Mouse (Mus musculus): ENCODE results near the gene Psmb4.
"Not testable (repeated sequence)": the region's sequence is repeated elsewhere in the genome, so short reads cannot be mapped to it uniquely, and the experiment has no call there.

Gene Psmb4

DNA sequence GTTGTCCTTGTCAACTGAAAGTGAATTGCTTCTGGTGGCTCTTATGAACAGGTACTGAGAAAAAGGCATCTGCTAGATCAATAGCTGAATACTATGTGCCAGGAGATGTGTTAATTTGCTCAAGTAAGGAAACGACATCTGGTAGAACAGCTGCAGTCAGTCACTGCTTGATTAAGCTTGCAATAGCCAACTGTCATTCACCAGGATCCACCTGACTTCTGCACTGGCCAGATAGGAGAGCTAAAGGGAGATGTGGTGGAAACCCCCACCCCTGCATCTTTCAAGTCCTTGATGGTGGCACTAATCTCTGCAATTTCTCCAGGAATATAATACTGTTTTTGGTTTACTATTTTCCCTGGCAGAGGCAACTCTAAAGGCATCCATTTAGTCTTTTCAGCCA, 19.7 kb upstream of the Psmb4 start:
- no peak for DNase-seq (ENCODE audit: low read depth)

DNA sequence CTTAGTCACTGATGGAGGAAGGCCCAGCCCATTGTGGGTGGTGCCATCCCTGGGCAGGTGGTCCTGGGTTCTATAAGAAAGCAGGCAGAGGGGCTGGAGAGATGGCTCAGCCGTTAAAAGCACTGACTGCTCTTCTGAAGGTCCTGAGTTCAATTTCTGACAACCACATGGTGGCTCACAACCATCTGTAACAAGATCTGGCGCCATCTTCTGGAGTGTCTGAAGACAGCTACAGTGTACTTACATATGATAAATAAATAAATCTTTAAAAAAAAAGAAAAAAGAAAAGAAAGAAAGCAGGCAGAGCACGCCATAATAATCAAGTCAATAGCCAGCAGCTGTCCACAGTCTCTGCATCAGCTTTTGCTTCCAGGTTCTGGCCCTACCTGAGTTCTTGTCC, 18.0 kb upstream of the Psmb4 start:
- not testable (repeated sequence) for DNase-seq (ENCODE audit: low read depth)

DNA sequence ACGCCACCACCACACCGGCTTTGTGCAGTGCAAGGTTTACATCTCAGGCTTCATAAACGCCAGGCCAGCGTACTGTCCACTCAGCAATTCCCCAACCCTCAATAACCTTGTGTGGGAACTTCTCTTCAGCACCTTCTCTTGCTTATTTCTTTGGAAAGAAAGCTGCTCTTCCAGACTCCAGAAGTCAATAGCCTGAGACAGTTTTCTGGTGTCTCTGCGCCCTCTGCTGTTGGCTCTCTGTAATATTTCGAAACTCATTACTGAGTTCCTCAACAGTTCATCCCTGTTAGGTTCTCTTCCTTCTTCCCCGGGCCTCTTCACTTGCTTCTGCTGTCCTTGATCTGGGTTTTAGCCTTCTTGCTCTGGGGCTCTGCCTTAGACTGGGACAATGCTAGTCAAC, 16.0 kb upstream of the Psmb4 start:
- peak; percentile 66 for DNase-seq (ENCODE audit: low read depth)

DNA sequence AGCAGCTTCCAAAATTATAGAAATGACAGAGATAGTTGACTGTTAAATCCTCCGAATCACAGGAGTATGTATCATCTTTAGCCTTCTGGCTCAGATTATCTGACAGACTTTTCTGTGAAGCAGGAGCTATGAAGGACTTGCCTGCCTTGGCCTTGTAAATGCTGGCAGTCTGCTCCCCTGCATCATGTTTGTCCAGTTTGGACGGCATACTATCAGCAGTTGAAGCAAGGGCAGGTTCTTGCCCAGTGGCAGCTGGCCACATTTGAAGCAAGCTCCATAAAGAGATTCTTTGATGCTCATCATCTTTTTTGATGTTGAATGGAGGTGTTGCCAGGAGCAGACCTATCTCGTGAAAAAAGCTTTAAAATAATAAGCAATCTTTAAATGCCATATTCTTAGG, 7.3 kb upstream of the Psmb4 start:
- DNase-seq (ENCODE audit: low read depth), result no peak

DNA sequence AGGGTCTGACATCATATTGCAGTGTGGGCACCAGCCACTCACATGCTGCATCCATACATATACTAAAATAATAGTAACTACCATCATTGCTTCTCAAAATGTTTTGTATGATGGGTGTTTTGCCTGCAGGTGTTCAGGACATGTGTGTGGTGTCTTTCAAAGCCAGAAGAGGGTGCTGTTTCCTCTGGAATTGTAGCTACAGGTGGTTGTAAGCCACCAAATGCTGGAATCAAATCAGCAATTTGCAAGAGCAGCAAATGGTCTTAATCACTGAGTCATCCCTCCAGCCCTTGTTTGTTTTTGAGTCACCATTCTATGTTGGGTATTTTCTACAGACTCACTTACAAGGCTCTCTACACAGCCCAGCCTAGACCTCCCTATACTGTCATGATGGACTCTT, 1.8 kb upstream of the Psmb4 start:
- peak; percentile 45 for DNase-seq (ENCODE audit: low read depth)

DNA sequence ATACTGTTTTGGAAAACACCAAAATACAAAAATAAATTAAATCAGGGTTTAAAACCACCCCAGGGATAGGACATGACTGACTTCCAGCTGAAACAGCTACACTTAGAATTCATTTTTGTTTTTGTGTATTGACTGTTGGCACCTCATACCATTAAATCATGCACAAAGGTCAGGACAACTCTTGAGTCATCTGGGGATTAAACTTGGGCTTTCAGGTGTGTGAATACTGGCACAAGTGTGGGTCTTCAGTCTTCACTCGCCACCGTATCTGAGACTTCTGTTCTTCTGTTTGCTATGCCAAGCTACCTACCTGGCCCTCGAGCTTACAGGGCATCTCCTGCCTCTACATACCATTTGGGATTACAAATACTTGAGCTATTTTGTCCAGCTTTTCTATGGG, 4.2 kb downstream of the Psmb4 start:
- no peak for DNase-seq (ENCODE audit: low read depth)

DNA sequence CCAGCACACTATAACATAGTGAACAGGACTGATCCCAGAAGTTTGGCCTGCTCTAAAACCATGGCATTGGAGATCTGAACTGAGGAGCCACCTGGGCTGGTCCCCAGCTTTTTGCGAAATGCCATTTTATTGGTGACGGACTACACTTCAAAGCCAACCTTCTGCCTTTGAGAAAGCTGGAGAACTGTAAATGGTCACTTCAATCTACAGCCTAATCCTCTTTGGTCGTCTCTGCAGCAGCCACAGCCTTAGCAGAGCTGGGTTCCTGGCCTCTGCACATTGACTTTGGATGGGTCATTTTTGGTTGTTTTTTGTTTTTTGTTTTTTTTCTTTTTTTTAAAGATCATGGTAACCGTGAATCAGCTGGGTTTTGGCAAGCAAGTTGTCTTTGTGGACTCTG, 4.9 kb downstream of the Psmb4 start:
- DNase-seq (ENCODE audit: low read depth), result no peak

DNA sequence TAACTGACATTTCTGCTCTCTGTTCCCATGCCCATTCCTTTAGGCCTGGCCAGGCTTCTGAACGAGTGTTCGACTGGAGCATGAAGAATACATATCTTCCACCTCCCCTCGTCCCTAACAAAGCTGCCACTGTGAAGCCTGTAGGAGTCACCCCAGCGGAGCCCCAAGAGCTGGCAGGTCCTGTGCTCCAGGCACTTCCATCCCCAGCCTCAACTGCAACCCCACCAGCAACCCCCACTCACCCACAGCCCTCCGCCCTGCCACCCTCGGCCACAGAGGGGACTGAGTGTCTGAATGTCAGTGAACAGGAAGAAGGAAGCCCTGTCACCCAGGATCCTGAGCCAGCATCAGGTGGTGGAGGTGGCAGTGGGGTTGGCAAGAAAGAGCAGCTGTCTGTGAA, 8.1 kb downstream of the Psmb4 start:
- DNase-seq (ENCODE audit: low read depth), result no peak

DNA sequence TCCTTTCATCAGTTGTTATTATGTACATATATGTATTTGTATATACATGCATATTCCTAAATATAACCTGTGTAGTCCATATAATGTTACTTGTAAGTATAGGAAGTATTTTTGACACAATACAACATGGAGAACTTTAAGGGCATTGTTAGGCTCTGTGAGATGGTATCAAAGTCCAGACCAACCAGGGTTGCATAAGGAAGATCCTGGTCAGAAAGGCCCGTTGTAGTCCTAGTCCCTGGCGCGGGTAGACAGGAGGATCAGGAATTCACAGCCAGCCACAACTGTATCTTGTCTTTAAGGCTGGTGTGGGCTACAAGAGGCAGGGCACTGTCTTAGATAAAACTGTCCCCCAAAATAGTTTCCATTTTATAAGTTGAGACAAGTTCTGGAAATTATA, 17.8 kb downstream of the Psmb4 start:
- DNase-seq (ENCODE audit: low read depth), result no peak

DNA sequence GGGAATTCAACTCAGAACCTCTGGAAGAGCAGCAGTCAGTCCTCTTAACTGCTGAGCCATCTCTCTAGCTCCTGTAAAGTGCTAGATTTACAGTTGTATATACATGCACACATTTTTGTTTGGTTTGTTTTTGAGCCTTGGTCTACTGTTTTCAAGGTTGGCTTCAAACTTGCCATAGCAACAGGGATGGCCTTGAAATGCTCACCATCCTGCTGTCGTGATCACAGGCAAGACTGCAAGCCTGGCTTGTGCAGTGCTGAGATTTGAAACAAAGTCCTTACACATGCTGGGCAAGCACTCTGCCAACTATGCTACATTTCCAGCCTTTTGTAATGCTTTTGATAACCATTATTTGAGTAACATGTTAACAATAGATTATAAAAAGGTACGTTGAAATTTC, 27.3 kb downstream of the Psmb4 start:
- DNase-seq (ENCODE audit: low read depth), result no peak

DNA sequence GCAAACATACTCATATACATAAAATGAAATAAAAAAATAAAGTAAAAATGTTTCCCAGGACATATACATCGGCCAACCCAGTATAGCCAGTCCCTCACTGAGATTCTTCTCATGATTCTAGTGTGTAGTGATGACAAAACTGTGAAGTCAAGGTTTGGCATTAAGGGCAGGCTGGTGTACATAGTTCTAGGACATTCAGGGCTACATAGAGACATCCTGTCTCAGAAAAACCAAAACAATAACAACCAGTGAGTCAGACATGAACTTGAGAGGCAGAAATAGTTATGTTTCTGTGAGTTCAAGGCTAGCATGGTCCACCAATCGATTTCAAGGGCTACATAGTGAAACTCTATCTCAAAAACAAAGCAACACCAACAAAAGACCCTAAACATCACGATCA, 34.5 kb downstream of the Psmb4 start:
- DNase-seq (ENCODE audit: low read depth), result peak; percentile 24

DNA sequence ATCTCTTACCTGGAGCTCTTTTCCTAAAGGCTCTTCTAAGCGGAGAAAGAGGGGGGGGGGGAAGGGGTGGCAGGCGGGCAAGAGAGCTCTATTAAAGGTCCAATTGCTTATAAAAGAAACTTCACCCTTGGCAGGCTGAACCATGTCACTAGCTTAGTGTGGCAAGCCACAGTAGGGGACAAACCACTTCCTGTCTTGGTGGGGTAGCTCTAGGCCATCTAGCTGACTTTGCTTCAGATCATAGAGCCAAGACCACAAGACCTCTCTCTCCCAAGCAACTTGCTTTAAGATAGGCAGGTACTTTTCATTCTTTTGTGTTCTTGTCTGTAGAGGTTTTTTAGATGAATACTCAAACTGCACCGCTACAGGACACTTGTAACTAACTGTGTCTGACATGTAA, 35.0 kb downstream of the Psmb4 start:
- peak; percentile 61 for DNase-seq (ENCODE audit: low read depth)

DNA sequence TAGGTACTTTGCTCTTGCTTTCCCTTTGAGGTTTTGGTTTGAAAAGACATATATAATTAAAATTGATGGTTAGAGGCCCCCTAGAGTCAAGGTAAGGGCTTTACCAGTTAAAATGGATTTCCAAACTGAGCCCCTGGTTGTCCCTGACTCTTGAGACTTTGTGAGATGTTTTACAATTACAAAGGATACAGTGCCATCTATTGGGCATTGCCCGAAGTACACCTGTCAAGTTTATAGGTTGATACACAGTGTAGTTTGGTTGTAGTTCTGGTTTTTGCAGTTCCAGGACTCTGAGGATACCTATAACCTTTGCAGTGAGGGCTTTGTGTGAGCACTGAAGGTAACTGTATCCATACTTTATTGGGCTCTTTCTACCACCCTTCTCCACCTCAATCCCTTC, 37.4 kb downstream of the Psmb4 start:
- DNase-seq (ENCODE audit: low read depth), result peak; percentile 89

DNA sequence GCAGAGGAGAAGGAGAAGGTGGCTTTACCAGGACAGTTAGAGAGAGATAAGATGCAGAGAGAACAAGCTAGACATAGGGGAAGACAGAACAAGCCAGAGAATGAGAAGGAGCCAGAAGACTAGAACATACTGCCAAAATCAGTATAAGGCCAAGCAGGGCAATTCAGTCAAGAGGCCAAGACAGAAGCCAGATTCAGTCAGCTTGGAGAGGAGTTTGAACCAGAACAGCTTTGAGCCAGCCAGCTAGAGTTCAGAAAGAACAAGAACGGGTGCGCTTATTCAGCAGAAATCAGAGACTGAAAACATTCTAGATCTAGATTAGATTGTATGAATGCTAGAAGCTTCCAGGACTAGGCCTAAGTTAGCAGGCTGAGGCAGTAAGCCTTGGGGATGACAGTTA, 39.4 kb downstream of the Psmb4 start:
- DNase-seq (ENCODE audit: low read depth), result no peak

DNA sequence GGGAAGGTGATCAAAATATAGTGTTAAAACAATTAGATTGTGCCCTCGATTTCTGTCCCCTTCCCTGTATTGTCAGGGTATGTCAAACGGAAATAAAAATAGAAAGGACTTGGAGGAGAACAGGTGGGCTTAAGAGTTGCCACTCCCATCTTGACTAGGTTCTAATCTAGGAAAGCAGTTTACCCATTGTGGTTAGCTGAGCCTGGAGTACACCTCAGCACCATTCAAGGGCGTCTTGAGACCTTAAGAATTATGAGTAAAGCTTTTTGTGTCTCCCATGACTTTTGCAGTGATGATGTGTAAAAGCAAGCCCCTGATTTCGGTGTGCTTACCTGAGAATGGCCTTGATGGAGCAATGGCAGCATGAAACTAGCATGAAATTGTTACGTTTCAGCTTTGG, 47.7 kb downstream of the Psmb4 start:
- DNase-seq (ENCODE audit: low read depth), result no peak

DNA sequence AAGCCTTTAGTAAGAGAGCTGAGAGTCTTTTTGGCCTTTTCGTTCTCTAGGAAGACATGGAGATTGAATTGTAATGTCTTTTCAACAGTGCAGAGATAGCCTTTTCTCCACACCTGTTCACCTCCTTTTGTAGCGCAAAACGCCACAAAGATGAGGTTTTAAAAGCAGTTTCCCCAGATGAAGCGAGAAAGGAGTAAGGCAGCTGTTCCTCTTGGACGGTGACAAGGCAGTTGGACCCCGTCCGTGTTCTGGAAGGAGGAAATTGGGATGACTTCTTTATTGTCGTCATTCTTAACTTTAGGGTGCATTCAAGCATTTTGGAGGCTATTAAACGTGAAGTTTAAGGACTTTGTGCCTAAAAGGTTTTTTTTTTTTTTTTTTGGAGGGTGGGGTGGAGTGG, 48.1 kb downstream of the Psmb4 start:
- DNase-seq (ENCODE audit: low read depth), result no peak

DNA sequence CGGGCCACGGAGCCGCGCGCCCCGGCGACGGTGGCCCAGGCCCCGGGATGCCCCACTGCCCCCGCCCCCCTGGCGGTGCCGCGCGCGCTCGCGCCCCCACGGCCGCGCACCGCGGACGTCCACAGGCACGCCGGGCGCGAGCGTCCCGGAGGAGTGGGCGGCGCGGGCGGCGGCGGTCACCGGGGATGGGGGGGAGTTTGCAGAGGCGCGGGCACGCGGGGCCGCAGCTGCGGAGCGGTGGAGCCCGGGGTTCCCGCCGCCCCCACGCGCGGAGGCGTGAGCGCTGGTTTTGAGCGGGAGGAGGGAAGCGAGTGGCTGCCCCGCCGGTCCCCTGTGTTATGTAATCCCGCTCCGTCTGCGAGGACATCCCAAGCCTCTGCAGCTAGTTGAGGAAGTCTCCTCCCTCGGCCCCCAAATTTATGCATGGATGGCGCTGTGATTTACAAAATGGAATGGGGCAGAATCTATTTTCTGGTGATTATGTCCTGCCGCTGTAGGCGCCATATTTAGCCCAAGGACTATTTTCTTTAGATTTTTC, 48.7 kb downstream of the Psmb4 start:
- peak; percentile 86 for DNase-seq (ENCODE audit: low read depth)

DNA sequence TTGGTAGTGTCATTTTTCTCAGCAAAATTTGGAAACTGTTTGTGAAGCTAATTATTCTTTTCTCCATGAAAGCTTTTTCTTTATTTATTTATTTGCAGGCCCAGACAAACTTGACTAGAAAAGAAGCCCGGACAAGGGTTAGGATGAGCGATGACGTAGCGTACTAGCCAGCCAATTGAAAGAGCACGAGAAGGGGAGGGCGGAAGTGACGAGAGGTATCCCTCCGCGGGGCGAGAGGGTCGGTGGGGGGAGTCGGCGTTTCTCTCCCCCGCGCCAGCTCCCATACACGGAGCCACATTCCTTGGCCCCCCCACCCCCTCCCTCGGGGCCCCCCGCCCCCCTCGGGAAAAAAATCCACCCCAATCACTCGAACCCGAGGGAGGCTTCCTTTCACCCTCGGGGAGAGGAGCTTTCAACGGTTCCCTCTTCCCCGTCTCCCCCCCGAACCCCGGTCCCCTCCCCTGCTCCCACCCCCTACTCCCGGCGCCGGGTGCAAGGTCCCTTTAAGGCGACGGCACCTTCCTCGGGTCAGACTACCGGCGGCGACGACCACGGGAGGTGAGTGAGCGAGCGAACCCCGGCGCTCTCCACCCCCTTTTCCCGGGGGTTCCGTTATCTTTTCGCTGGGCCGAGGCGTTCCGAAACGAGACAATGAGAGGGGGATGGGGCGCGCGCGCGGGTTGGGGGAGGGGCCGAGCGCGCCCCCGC, 49.4 kb downstream of the Psmb4 start, which contains the start of gene Pogz:
Gene Pogz, plus strand, starts transcription at position 385 of the 708 bp plus-strand sequence.
- peak; percentile 94 for DNase-seq (ENCODE audit: low read depth)

DNA sequence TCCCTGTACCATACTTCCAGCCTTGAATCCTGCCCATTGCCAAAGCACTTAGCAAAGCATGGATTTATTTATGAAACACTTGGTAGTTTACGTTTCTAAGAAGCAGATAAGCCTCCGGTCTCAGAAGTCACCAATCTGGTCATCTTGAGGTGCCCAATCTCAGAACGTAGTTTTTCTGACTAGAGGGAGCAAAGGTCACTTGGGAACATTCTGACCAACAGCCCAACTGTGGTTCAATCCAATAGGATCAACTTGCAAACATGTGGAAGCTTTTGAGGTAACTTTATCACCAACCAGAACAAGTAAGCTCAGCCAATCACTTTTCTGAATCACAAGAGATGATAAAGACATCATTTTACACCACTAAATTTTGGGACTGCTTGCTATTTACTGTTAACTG, 51.4 kb downstream of the Psmb4 start:
- no peak for DNase-seq (ENCODE audit: low read depth)

All from naive thymus-derived CD4-positive, alpha-beta T cell, adult 2 months (primary cell).